Mouse (Mus musculus): ENCODE data around the gene Enah. TPM values are rescaled to one million over a fixed set of nuclear protein-coding genes. Genes with fewer than 3 reads are reported as not detected.

Enah gene
- polyA plus RNA-seq, 1 experiment from 2014 or later, result 1.1 TPM

- Histone ChIP-seq H3K27me3 (no peaks in the 10 kb centered on the region), H3K4me3 (replicated peaks) (no peak overlapping the region), H3K4me2 (no peak overlapping the region), H3K36me3 (no peaks in the 10 kb centered on the region), H3K9me3 (replicated peaks) (no peaks in the 10 kb centered on the region), H3K4me1 (replicated peaks) (no peaks in the 10 kb centered on the region), H3K9ac (no peak overlapping the region), H3K27ac (no peak overlapping the region)
- ATAC-seq (ENCODE audit: low read depth) (no peak), DNase-seq (no peak)
- WGBS (ENCODE audit: insufficient replicate concordance), result 41% methylated on average over 2 of the region's 2 CpGs
These were observed 32.6 kb downstream of the Enah start for GRCm38 (mm10) chr1:181987226-181987625.

- no peaks in the 10 kb centered on the region for H3K27me3 ChIP-seq
- ATAC-seq (ENCODE audit: low read depth) (no peak), DNase-seq (no peak)
- no peak overlapping the region for H3K4me2 ChIP-seq
- H3K9me3 ChIP-seq (replicated peaks), result no peaks in the 10 kb centered on the region
- H3K9ac ChIP-seq, result no peak overlapping the region
- H3K27ac ChIP-seq, result no peak overlapping the region
- 38% methylated on average over 1 of the region's 1 CpGs for WGBS (ENCODE audit: insufficient replicate concordance)
- H3K4me3 ChIP-seq (replicated peaks), result no peak overlapping the region
- no peaks in the 10 kb centered on the region for H3K36me3 ChIP-seq
- no peaks in the 10 kb centered on the region for H3K4me1 ChIP-seq (replicated peaks)
These were observed 33.9 kb downstream of the Enah start for GRCm38 (mm10) chr1:181985880-181986279.

GRCm38 (mm10) chr1:181984811-181985210 is 35.0 kb downstream of the Enah start:
- WGBS (ENCODE audit: insufficient replicate concordance), result 81% methylated on average over 2 of the region's 2 CpGs
- no peak for ATAC-seq (ENCODE audit: low read depth)

GRCm38 (mm10) chr1:181980017-181980719 is 39.6 kb downstream of the Enah start:
- Histone ChIP-seq H3K27ac (no peak overlapping the region), H3K4me1 (replicated peaks) (no peaks in the 10 kb centered on the region), H3K27me3 (no peaks in the 10 kb centered on the region), H3K4me3 (replicated peaks) (no peak overlapping the region), H3K4me2 (no peak overlapping the region), H3K9me3 (replicated peaks) (no peaks in the 10 kb centered on the region), H3K36me3 (no peaks in the 10 kb centered on the region), H3K9ac (no peak overlapping the region)
- WGBS (ENCODE audit: insufficient replicate concordance), result 78% methylated on average over 14 of the region's 14 CpGs
- DNase-seq, result no peak
- no peak for ATAC-seq (ENCODE audit: low read depth)

More at GRCm38 (mm10) chr1:181984811-181985210, 35.0 kb downstream of the Enah start:
- Histone ChIP-seq H3K27me3 (no peaks in the 10 kb centered on the region), H3K4me2 (no peak overlapping the region), H3K9me3 (replicated peaks) (no peaks in the 10 kb centered on the region), H3K27ac (no peak overlapping the region), H3K4me3 (replicated peaks) (no peak overlapping the region), H3K36me3 (no peaks in the 10 kb centered on the region), H3K4me1 (replicated peaks) (no peaks in the 10 kb centered on the region), H3K9ac (no peak overlapping the region)
- DNase-seq, result no peak

DNA sequence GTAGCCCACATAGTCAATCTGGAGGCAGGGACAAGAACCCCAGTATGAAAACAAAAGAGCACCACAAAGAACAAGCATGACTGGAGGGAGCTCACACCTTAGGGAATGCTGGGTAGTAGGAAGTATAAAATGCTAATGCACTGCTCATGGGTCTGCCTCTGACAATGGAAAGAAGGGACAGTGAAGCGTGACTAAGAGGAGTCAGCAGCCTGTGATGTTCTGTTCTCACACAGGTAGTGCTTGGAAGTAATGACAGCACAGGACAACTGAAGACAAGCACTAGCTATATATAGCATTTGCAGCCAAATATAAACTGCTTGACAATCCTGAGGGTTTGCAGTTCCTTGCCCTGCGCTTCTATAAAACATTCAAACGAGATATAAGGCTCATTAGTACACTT is 44.3 kb downstream of the Enah start:
- no peak overlapping the region for H3K4me2 ChIP-seq
- no peaks in the 10 kb centered on the region for H3K27me3 ChIP-seq
- WGBS (ENCODE audit: insufficient replicate concordance), result 60% methylated on average over 3 of the region's 3 CpGs
- H3K4me1 ChIP-seq (replicated peaks), result peaks cover 6% of the 10 kb centered on the region
- no peak overlapping the region for H3K27ac ChIP-seq
- H3K4me3 ChIP-seq (replicated peaks), result no peak overlapping the region
- no peaks in the 10 kb centered on the region for H3K36me3 ChIP-seq
- H3K9ac ChIP-seq, result no peak overlapping the region
- DNase-seq (no peak), ATAC-seq (ENCODE audit: low read depth) (no peak)
- H3K9me3 ChIP-seq (replicated peaks), result no peaks in the 10 kb centered on the region

- Histone ChIP-seq H3K9me3 (replicated peaks) (no peaks in the 10 kb centered on the region), H3K36me3 (no peaks in the 10 kb centered on the region), H3K4me1 (replicated peaks) (peaks cover 6% of the 10 kb centered on the region), H3K4me3 (replicated peaks) (no peak overlapping the region), H3K27ac (no peak overlapping the region), H3K9ac (no peak overlapping the region), H3K4me2 (no peak overlapping the region), H3K27me3 (no peaks in the 10 kb centered on the region)
- no peak for ATAC-seq (ENCODE audit: low read depth)
- no peak for DNase-seq
These were observed 44.9 kb downstream of the Enah start for GRCm38 (mm10) chr1:181974897-181975296.

DNA sequence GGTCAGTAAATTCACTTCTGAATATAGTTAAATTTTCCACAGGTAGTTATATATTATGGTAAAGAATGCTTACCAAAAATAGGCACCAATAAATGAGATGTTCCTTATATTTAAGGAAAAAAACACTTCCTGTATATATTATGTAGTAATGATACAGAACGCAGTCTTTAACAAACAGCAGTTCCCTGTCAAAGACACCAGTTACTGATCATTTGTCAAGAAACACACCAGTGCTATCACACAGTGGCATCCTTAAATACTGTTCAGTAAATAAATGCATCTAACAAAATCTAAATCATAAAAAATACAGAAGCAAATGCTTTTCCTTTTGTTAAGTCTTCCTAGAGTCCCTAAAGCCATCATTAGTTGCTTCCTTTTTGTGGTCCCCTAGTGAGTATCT is 54.5 kb downstream of the Enah start:
- Histone ChIP-seq H3K27me3 (no peaks in the 10 kb centered on the region), H3K4me1 (replicated peaks) (no peaks in the 10 kb centered on the region), H3K36me3 (no peaks in the 10 kb centered on the region), H3K27ac (no peak overlapping the region), H3K9me3 (replicated peaks) (no peaks in the 10 kb centered on the region), H3K4me3 (replicated peaks) (no peak overlapping the region), H3K9ac (no peak overlapping the region), H3K4me2 (no peak overlapping the region)
- 77% methylated on average over 1 of the region's 1 CpGs for whole genome bisulfite sequencing (ENCODE audit: insufficient replicate concordance)
- DNase-seq, result no peak
- ATAC-seq (ENCODE audit: low read depth), result no peak

GRCm38 (mm10) chr1:181963827-181964226 is 56.0 kb downstream of the Enah start:
- H3K27me3 ChIP-seq, result no peaks in the 10 kb centered on the region
- no peak overlapping the region for H3K27ac ChIP-seq
- H3K4me2 ChIP-seq, result no peak overlapping the region
- no peaks in the 10 kb centered on the region for H3K9me3 ChIP-seq (replicated peaks)
- ATAC-seq (ENCODE audit: low read depth), result no peak
- no peak for DNase-seq
- H3K9ac ChIP-seq, result no peak overlapping the region
- H3K4me3 ChIP-seq (replicated peaks), result no peak overlapping the region
- H3K4me1 ChIP-seq (replicated peaks), result no peaks in the 10 kb centered on the region
- no peaks in the 10 kb centered on the region for H3K36me3 ChIP-seq
- 71% methylated on average over 3 of the region's 3 CpGs for WGBS (ENCODE audit: insufficient replicate concordance)

GRCm38 (mm10) chr1:181963351-181963750 is 56.4 kb downstream of the Enah start:
- no peak for DNase-seq
- no peak for ATAC-seq (ENCODE audit: low read depth)
- H3K27me3 ChIP-seq, result no peaks in the 10 kb centered on the region
- 73% methylated on average over 4 of the region's 4 CpGs for WGBS (ENCODE audit: insufficient replicate concordance)
- H3K27ac ChIP-seq, result no peak overlapping the region
- no peak overlapping the region for H3K4me2 ChIP-seq
- H3K4me1 ChIP-seq (replicated peaks), result no peaks in the 10 kb centered on the region
- H3K9me3 ChIP-seq (replicated peaks), result no peaks in the 10 kb centered on the region
- no peak overlapping the region for H3K9ac ChIP-seq
- no peak overlapping the region for H3K4me3 ChIP-seq (replicated peaks)
- no peaks in the 10 kb centered on the region for H3K36me3 ChIP-seq

DNA sequence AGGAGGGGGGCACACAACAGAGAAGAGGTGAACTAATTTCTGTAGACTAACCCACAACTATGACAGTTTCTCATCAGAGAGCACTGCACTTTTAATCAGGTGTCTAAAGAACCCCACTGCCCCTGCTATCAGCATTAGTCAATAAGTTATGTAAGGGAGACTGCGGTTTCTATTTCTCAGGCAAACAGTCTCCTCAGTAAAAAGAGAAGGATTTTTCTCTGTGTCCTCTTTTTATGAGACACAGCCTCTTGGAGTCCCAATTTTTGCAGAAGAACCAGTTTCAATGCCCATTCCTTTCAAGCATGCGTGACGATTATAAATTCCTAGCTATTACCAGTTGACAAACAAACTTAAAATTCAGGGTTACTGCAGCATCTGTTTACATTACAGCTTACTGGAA is 59.4 kb downstream of the Enah start:
- ATAC-seq (ENCODE audit: low read depth), result no peak
- WGBS (ENCODE audit: insufficient replicate concordance), result 69% methylated on average over 3 of the region's 3 CpGs
- H3K4me3 ChIP-seq (replicated peaks), result no peak overlapping the region

DNA sequence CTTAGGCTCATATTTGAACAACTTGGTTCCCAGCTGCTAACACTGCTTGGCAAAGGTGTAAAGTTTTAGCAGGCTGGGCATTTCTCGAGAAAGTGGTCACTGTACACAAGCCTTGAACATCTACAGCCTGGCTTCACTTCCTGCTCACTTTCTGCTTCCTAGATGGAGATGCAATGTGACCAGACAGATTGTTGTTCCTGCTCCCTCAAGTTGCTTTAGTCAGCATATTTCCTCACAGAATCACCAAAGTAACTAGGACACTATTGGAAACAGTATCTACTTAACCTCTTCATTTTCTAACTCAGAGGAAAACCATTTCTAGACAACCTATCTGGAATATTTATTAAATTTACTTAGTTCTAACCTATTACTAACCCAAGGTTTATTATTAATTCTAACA is 61.4 kb downstream of the Enah start:
- Histone ChIP-seq H3K9me3 (replicated peaks) (no peaks in the 10 kb centered on the region), H3K9ac (no peak overlapping the region), H3K4me3 (replicated peaks) (no peak overlapping the region), H3K4me1 (replicated peaks) (no peaks in the 10 kb centered on the region), H3K36me3 (no peaks in the 10 kb centered on the region), H3K4me2 (no peak overlapping the region), H3K27ac (no peak overlapping the region), H3K27me3 (no peaks in the 10 kb centered on the region)
- ATAC-seq (ENCODE audit: low read depth), result no peak
- WGBS (ENCODE audit: insufficient replicate concordance), result 46% methylated on average over 1 of the region's 1 CpGs
- no peak for DNase-seq

More for the DNA sequence above, 59.4 kb downstream of the Enah start:
- Histone ChIP-seq H3K9me3 (replicated peaks) (no peaks in the 10 kb centered on the region), H3K27ac (no peak overlapping the region), H3K27me3 (no peaks in the 10 kb centered on the region), H3K9ac (no peak overlapping the region), H3K36me3 (no peaks in the 10 kb centered on the region), H3K4me1 (replicated peaks) (no peaks in the 10 kb centered on the region), H3K4me2 (no peak overlapping the region)
- DNase-seq, result no peak

GRCm38 (mm10) chr1:181957736-181958135 is 62.1 kb downstream of the Enah start:
- H3K27ac ChIP-seq, result no peak overlapping the region
- DNase-seq (no peak), ATAC-seq (ENCODE audit: low read depth) (no peak)
- H3K4me1 ChIP-seq (replicated peaks), result no peaks in the 10 kb centered on the region
- H3K4me3 ChIP-seq (replicated peaks), result no peak overlapping the region
- no peak overlapping the region for H3K4me2 ChIP-seq
- H3K9ac ChIP-seq, result no peak overlapping the region
- no peaks in the 10 kb centered on the region for H3K27me3 ChIP-seq
- H3K36me3 ChIP-seq, result no peaks in the 10 kb centered on the region
- 70% methylated on average over 2 of the region's 2 CpGs for WGBS (ENCODE audit: insufficient replicate concordance)
- H3K9me3 ChIP-seq (replicated peaks), result no peaks in the 10 kb centered on the region
